Mouse (Mus musculus) CH12F3 (cell line): Measurements from ENCODE around the gene Scn10a.

ENCODE experiments used
- in situ Hi-C: fragments of 300-500 bp; cut with MboI; formaldehyde crosslinking; loops from 2 replicates; pipeline ENCODE4 v1.14.3; 2020; ENCODE audit warnings: low sequenced_read_pairs

The Scn10a gene

GRCm38 (mm10) chr9:119719222-119719621, at the start of gene Scn10a:
Gene Scn10a (minus strand): TSS chr9:119719322.
- in situ Hi-C loops: no loop called here

GRCm38 (mm10) chr9:119768585-119768984, 49.5 kb upstream of the Scn10a start:
- in situ Hi-C loops: no loop called here

DNA sequence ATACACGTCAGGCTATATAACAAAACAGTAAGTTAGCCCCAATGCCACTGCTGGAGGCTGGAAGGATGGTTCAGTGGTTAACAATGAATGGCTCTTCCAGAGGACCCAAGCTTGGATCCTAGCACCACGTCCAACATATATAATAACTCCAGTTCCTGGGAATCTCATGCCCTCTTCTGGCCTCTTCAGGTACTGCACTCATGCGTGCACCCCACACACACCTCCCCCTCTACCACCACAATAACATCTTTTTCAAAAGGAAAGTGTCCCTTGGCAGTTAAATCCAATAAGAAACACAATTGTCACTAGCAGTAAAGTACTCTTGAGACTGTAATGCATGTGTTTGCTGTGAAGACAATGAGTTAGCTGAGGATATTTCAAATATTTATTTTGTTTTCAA, 41.1 kb upstream of the Scn10a start:
- in situ Hi-C loops: no loop called here

GRCm38 (mm10) chr9:119759457-119759856, 40.3 kb upstream of the Scn10a start:
- in situ Hi-C loops: no loop called here

- in situ Hi-C loops: no loop called here
Measured at GRCm38 (mm10) chr9:119751507-119751906, 32.4 kb upstream of the Scn10a start.

- in situ Hi-C loops: no loop called here
Measured at GRCm38 (mm10) chr9:119749112-119749511, 30.0 kb upstream of the Scn10a start.

DNA sequence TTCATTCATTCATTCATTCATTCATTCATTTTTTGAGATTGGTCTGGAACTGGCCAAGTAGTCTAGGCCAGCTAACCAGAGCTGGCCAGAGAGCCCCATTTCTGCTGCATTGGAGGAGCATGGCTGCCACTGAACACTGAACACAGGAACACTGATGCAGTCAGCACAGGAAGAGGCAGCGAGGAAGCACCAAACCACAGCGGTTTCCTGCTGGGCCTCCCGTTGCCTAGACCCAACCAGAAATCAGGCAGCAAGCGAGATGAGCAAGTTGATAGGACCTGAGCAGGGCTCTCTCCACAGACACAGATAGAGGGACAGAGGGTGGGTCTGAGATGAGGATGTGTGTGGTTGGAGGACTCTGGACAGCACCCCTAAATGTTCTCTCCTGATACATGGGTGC, 24.8 kb upstream of the Scn10a start:
- in situ Hi-C loops: no loop called here

GRCm38 (mm10) chr9:119743312-119743711, 24.2 kb upstream of the Scn10a start:
- in situ Hi-C loops: no loop called here

- in situ Hi-C loops: no loop called here
Measured at GRCm38 (mm10) chr9:119741101-119741786, 22.1 kb upstream of the Scn10a start.

DNA sequence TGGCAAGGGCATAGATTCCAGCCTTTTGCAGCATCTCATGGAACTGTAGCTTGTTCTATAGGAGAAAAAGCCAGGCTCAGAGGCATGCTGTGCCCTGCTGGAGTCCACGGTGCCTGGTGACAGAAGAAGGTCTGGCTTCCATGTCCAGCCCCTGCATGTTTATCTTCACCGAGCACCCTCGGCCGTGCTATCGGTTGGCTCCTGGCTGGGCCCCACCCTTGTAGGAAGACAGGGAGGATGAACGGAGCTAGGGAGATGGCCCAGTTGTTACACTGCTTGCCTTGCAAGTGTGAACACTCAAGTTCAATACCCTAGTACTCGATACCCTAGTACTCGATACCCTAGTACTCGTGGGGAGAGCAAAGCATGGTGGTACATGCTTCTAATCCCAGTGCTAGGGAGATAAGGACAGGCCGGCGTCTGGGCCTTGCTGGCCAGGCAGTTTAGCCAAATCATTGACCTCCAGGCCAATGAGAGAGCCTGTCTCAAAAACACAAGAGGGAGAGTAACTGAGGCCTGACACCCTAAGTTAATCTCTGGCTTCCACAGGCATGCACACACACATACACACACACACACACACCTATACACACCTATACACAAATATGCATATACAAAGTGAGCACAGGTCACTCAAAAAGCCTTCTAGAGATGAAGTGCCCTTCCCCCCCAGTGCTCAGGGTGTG, 9.4 kb upstream of the Scn10a start:
- in situ Hi-C loops: no loop called here

DNA sequence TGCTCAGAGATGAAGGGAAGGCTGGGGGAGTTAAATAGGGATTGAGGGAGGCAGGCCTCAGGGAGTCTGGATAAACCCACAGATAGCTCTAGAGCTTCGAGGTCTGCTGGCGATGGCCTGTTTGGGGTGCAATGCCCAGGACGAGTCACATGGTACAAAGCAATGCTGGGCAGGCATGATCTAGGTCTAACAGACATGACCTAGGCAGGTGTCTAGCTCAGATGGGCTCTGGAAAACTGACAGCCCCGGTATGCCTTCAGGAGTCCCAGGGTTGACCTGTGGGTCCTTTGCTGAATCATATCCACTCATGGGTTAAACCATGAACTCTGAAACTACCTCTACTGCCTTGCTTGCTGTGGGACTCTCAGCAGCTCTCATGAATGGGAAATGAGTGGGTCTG, 7.9 kb upstream of the Scn10a start:
- in situ Hi-C loops: no loop called here

- in situ Hi-C loops: no loop called here
Measured at GRCm38 (mm10) chr9:119725293-119725862, 6.3 kb upstream of the Scn10a start.

- in situ Hi-C loops: no loop called here
Measured at GRCm38 (mm10) chr9:119706700-119707099, 12.4 kb downstream of the Scn10a start.

- in situ Hi-C loops: no loop called here
Measured at GRCm38 (mm10) chr9:119691505-119691904, 27.6 kb downstream of the Scn10a start.

- in situ Hi-C loops: no loop called here
Measured at GRCm38 (mm10) chr9:119691001-119691400, 28.1 kb downstream of the Scn10a start.

DNA sequence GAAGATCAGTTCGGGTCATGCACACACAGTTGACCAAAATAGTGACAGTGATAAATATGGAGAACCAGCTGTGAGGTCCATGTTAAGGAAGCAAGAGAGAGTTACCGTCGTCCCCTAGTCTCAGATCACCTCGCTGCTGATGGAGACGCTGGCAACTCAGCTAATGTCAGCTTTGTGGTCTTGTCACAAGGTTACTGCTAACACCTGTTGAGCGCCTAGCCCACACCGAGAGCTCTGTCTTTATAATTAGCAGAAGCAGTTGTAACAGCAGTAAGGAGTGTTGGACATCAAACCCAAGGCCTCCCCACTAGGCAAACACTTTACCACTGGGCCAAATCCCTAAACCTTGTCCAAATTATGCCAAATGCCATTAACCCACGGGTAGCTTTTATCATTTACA, 31.2 kb downstream of the Scn10a start:
- in situ Hi-C loops: no loop called here

- in situ Hi-C loops: no loop called here
Measured at GRCm38 (mm10) chr9:119686187-119686586, 32.9 kb downstream of the Scn10a start.

GRCm38 (mm10) chr9:119680896-119681295, 38.2 kb downstream of the Scn10a start:
- in situ Hi-C loops: no loop called here

DNA sequence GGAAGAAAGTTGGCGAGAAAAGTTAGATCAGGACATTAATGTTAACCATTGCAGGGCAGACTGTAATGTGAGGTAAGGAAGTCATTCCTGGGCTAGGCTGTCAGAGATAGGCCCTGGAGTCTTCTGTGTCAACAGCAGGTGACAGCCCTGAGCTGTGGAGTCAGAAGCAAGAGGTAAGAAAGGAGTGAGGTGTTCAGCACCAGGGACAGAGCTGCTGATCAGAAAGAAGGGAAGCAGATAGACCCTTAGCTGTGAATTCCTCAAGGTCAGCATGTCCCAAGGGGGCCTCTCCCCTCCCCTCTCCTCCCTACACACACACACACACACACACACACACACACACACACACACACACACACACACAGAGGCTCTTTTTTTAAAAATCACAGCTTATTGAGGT, 55.0 kb downstream of the Scn10a start:
- in situ Hi-C loops: no loop called here

- in situ Hi-C loops: no loop called here
Measured at GRCm38 (mm10) chr9:119656111-119656510, 63.0 kb downstream of the Scn10a start.

- in situ Hi-C loops: no loop called here
Measured at GRCm38 (mm10) chr9:119653758-119654157, 65.4 kb downstream of the Scn10a start.

GRCm38 (mm10) chr9:119646942-119647547, 72.1 kb downstream of the Scn10a start:
- in situ Hi-C loops: no loop called here
